Mouse (Mus musculus): ENCODE measurements around the gene Aoc2.

Aoc2 gene

DNA sequence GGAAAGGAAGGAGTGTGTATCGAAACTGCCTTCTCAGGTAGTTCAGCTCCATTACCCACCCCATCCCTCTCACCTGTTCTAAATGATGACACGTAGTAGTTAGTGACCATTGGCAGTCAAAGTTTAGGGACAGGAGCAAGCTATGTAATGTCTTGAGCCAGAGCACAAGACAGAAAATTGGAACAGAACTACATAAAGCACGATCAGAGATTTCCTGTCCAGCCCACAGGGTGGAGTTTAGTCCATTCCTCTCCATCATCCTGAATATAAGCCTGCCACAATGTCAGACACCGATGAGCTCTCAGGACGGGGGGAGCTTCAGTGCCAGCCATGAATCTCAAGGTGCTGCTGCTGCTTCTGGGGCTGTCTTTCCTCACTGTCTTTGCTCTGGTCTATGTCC lies at the start of gene Aoc2:
Aoc2 (plus strand) TSS at position 301 of the 400 bp plus-strand sequence.
- in situ Hi-C loops (cut with MboI) = no loop called here

DNA sequence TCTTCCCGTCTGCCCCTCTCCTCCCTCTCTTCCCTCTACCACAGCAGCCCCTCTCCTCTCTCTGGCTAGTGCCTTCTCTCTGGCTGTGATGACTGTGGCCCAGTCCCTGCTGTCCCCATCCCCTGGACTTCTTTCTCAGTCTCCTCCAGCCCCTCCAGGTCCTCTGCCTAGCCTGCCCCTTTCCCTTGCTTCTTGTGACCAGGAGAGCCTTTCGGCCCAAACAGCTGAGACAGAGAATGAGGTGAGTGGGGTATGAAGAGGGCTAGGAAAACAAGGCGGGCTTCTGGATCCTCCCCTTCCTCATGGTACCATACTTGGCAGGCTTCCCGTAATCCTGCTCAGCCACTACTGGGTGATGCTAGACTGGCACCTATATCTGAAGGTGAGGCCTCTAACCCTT lies 49.6 kb upstream of the Aoc2 start:
- in situ Hi-C loops (cut with MboI) = no loop called here

DNA sequence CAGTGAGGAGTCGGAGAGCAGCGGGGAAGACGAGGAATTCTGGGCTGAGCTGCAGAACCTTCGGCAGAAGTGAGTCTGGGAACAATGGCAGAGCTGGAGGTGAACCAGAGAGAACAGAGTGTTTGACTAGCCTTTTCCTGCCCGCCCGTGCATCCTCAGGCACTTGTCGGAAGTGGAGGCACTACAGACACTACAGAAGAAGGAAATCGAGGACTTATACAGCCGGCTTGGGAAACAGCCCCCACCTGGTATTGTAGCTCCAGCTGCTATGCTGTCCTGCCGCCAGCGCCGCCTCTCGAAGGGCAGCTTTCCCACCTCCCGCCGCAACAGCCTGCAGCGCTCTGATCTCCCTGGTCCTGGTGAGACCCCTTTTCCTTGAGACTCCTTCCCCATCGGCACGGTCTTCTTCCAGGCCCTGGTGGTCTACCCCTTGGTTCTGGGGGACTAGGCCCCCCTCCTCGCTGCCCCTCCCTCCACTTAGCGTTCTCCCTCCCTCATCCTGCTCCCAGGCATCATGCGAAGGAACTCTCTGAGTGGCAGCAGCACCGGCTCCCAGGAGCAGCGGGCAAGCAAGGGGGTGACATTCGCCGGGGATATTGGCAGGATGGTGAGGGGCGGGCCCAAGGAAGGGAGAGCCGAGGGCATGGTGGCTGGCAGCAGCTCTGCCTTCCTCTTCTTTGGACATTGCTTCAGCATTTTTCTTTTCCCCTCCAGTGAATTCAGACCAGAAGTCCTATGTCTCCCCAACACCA lies 48.4 kb upstream of the Aoc2 start:
- in situ Hi-C loops (cut with MboI) = no loop called here

DNA sequence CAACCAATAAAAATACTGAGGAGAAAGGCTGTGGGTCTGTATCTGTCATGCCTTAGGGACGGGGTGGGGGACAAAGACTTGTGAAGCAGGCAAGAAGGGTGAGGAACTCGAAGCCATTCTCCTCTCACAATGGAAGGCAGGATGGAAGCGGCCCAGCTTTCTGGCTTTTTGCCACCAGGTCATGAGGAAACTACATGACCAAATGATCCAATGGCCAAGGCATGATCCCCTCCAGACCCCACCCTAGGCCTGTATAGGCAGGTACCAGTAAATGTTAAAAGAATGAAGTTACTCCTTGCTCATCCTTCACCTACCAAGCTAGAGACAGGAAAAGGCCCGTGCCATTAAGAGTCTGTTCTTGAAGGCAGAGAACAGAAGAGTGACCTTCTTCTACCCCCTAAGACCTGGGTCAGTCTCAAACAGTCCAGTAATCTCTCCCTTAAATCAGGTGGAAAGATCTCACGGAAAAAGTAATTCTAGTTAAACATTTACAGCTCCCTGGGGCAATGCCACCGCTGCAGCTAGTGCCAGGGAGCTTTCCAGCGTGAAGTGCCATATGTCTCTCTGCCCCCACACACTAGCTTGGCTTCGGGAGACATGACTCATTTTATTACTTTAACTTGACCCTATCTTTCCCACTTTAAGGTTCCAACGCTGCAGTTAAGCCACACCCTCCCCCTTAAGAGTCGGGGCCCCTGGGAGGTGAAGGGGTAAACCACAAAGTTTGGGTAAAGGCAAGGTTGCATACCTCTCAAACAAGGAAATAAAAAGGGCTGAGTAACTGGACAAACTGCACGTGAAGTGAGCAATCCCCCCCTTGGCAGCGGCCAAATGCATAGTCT lies 47.3 kb upstream of the Aoc2 start:
- in situ Hi-C loops (cut with MboI) = no loop called here

DNA sequence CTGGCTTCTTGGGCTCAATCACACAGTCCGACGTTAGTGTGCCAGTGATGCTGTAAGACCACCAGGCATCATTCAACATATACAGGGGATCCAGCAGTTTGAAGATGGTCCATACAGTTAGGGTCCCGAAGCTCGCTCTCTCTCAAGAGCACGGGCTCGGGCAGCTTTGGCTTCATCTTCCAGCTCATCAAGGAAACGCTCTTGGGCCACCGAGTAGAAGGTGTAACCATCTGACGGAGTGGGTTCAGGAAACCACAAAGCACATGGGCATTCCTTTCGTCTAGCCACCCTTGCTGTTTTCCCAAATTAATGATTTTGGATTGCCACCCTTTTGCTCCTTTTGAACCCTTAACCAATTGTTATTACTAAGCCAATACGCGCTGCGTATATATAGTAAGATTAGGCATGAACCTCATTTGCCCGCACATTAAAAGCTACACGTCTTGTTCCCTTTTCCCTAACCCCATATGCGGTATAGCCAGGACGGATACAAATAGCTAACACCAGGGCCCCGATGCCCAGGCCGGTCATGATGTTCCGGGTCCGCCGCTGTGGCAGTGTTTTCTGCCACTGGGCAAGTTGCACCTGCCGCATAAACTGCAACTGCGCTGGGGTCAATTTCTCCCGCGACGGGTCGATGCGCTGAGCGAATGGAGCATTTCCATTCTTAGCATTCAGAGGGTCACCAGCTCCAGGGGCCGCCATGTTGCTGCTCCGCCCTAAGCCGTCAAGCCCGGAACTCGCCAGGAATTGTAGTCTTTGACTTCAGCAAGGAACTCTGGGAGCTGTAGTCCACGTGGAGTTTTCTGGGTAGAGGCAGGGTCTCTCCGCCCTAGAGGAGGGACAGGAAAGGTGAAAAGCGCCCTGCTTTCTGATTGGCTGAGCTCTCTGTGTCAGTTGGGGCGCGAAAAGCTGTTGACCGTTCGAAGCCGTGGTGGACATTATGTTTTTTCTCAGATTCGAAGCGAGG lies 46.4 kb upstream of the Aoc2 start, which contains the start of the genes Cntd1 and Coa3:
Cntd1 (plus strand) TSS at position 790 of the 970 bp plus-strand sequence.
Coa3 (minus strand) TSS at position 892 of the 970 bp plus-strand sequence.
- in situ Hi-C loops (cut with MboI) = no loop called here

DNA sequence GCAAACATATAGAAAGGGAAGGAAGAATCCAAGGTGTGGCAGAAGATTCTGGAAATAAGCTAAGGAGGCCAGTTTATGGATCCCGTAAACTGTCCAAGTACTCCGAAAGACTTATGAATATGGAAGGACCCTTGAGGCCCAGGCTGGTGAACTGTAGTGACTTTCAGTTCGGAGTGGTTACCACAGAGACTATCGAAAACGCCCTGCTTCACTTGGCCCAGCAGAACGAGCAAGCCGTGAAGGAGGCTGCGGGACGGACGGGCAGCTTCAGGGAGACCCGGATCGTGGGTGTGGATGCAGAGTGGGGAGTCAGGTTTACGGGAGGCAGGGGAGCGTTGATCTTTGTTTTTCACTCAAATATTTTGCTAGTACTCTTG lies 45.7 kb upstream of the Aoc2 start:
- in situ Hi-C loops (cut with MboI) = no loop called here

DNA sequence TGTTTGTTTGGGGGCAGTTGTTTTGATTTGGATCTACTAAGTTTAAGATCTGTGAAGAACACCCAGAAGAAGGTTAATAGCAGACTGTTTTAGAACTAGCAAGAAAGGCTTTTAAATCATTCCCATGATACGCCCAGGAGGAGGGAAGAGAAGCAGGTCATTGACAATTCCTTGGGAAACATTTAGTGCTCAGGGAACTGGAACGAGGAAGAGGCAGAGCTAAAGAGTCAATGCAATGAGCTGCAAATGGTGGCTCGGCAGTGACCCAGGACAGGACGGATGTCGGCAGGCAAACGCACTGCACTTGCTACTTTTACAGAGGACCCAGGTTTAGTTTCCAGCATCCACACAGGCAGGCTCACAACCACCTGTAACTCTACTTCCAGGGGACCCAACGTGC lies 44.0 kb upstream of the Aoc2 start:
- in situ Hi-C loops (cut with MboI) = no loop called here

DNA sequence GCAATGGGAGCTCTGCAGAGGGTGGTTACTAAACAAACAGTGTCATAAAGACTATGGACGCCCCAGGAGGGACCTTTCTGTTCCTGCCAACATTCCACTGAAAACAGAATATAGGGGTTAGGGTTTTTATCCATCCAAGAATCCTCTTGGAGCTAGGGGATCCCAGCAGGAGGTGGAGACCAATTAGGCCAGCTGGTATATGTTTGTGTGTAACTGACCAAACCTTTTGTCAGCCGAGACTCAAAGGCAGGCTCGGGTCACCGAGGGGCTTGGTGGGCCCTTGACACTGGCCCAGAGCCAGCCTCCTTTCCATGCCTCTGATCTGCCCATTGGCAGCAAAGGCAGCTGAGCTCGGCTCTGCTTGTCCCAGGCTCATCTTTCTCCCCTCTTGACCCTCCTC lies 42.0 kb upstream of the Aoc2 start:
- in situ Hi-C loops (cut with MboI) = no loop called here

DNA sequence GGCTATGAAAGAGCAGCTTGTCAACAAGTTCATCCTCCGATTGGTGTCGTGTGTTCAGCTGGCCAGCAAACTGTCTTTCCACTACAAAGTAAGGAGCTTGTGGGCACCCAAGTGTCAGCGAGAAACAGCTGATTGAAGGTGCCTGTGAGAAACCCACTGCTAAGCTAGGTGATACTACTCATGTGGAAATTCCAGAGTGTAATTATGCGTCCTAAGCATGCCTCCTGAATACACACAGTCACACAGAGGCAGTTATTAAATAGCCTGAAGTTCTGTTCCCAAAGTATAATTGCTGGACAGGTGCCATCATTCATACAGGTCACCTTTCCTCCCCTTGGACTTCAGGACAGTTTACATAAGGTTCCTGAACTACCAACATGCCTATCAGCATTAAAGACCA lies 41.1 kb upstream of the Aoc2 start:
- in situ Hi-C loops (cut with MboI) = no loop called here

DNA sequence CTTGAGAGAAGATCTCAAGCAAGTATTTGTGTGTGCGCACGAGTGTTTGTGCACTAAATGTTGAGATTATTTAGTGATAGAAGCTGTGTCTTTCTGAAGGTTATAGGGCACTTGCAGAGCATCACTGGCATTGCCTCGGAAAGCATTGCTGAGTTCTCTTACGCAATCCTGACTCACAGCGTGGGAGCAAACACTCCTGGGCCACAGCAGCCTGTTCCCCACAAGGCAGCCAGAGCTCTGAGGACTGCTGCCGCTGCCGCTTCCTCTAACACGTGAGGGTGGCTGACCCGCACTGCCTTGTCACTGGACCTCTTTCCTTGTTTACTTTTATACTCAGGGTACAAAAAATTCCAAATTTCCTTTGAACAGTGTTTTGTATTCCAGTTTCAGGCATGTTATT lies 37.6 kb upstream of the Aoc2 start:
- in situ Hi-C loops (cut with MboI) = no loop called here

DNA sequence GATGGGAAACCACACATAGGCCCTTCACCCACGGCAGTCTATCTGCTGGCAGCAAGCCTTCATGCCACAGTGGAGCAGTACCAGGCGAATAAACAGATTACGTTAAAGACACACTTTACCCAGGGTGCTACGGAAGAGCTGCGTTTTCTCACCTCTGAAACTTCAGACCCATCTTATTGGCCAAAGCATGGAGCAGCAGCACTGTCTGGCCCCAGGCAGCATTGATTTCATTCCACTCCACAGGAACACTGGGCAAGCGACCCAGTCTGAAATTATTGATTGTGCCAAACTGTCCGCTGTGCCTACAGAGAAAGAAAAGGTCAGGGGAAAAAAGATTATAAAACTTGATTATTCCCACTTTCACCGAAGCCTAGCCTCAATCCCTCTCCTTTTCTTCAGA lies 33.6 kb upstream of the Aoc2 start:
- in situ Hi-C loops (cut with MboI) = no loop called here

DNA sequence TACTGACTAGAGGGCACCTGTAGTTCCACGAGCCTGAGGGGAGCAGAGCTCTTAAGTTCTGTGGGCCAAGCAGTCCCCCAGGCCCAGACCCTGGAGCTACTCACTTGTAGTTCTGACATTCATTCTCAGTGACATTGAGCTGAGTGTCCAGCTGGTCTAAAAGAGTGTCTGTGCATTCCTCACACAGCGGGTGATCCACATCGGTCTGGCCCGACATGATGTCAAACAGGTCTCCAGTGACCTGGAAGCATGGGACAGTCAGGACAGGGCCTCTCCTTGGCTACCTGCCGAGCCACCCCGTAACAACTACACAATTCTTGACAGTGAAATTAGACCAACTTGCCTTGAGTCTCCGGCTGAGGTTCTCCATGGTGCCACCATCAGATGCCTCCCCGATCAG lies 29.7 kb upstream of the Aoc2 start:
- in situ Hi-C loops (cut with MboI) = no loop called here

DNA sequence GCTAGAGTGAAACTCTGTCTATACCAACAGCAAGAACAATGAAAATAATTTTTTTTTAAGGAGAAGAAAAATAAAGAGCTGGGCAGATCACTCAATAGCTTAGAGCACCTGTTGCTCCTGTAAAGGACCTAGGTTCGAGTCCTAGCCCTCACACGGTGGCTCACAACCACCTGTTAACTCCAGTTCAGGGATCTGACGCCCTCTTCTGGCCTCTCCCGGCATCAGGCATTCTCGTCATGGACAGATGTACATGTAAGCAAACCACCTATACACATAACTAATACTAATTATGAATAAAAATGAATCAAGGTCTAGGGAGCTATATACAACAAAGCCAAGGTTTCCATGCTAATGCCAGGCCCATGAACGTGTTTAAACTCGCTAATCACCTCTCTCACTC lies 24.0 kb upstream of the Aoc2 start:
- in situ Hi-C loops (cut with MboI) = no loop called here

DNA sequence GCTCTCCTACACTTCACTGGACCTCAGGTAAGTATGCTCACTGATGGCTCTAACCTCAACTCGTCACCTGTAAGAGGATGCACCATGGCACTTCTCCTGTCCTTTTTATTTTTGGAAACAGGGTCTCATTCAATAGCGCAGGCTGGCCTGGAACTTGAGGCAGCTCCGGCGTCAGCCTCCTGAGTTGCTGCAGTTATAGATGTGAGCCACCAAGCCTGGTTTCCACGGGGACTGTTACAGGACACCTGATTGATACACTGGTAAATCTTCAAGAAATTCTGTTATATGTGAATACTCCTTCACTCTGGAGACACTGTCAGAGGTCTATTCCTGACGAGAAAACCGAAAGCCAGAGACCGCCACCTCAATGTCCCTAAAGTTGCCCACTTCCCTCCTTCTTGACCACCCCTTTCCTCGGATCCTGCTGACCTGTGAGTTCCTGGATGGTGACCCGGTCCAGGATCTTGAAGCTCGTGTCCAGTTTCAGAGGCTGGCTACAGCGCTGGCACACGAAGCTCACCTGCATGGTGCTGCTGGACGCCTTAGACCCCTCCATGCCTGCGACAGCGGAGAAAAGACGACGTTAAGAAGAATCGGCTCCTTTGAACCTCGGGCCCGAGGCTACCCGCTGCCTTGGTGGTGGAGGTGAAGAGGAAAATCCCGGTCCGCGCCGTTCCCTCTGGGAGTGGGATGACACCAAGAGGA lies 23.4 kb upstream of the Aoc2 start:
- in situ Hi-C loops (cut with MboI) = no loop called here

DNA sequence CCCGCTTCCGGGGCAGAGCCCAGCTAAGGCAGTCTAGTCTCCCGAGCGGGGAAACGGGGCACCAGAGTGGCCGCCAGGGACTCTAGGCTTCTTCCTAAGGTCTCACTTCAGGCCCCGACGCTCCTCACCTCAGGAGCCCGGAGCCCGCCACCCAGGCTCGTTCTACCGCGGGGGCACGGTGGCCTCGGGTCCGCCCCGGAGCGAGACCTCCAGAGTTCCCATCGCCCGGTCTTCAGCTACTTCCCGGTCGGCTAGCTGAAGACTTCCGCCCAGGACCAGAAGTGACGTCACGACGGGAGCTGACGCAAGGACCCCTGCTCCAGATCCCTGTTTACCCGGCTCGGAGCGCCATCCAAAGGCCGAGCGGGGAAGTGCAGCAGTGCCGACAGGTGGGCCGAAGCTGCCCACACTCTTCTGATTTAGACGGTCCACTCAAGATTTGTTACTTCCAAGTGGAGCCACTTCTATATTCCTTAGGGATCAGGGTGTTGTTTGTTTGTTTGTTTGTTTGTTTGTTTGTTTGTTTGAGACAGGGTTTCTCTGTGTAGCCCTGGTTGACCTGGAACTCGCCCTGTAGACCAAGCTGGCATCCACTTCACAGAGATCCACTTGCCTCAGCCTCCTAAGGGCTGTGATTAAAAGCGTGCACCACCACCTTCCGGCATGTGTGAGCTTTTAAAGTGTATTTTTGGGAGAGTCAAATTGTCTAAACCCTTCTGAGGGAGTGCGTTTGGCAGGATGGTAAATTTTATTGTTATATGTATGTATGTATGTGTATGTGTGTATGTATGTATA lies 22.7 kb upstream of the Aoc2 start, which contains the start of gene Becn1:
Becn1 (minus strand) TSS at position 283 of the 795 bp plus-strand sequence.
- in situ Hi-C loops (cut with MboI) = no loop called here

DNA sequence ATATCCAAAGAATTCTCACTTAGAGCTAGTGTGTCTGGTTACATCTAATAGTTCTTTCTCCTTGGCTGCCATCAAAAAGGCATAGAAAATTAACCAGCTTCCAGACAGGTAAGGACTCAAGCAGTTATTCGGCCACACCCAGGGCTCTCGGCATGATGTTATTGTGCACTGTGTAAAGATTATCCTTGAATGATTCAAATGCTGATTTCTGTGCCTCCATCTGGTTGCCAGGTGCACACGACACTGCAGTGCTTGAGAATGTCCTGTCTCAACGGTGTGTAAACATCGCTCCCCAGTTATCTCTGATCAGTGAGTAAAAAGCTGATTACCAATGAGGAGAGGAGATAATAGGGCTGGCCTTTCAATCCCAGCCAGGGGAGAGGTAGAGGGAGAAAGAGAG lies 17.1 kb upstream of the Aoc2 start:
- in situ Hi-C loops (cut with MboI) = no loop called here

DNA sequence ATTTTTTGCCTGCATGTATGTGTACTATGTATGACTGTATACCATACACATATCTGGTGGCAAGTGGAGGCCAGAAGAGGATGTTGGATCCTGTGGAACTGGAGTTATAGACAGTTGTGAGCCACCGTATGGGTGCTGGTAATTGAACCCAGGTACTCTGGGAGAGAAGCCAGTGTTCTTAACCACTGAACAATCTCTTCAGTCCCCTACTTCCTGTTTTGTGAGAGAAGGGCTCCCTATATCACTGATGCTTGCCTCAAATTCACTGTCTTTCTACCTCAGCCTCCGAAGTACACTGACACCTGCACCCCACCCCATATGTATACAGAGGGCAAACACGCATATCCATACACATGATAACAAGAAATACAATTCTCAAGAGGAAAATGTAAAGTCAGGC lies 13.8 kb upstream of the Aoc2 start:
- in situ Hi-C loops (cut with MboI) = no loop called here

DNA sequence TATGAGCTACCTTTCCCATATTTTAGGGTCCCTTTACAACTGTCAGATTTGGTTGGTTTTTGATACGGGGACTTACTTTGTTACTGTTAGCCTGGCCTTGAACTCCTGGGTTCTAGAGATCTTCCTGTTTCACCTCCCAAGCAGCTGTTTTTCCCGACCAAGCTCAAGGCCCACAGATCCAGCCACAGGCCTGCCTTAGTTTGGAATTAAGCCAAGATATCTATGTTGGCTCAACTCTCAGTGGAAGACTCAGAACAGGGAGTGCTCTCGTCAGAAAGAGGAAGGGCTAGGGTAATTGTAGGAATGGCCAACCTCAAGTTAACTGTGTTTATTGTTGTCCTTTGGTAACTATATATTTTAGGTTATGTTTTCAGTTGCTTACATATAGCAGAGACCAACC lies 12.7 kb upstream of the Aoc2 start:
- in situ Hi-C loops (cut with MboI) = no loop called here

DNA sequence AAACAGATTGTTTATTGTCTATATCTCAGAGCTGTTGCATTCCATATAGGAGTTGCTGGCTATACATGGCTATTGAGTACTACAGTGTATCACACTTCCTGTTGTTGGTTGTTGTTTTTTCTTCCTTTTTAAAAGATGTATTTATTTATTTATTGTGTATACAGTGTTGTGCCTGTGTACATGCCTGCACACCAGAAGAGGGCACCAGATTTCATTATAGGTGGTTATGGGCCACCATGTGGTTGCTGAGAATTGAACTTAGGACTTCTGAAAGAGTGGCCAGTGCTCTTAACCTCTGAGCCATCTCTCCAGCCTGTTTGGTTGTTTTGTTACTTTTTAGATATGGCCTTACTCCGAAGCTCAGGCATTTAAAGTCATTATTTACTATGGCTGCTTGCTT lies 10.3 kb upstream of the Aoc2 start:
- in situ Hi-C loops (cut with MboI) = no loop called here

DNA sequence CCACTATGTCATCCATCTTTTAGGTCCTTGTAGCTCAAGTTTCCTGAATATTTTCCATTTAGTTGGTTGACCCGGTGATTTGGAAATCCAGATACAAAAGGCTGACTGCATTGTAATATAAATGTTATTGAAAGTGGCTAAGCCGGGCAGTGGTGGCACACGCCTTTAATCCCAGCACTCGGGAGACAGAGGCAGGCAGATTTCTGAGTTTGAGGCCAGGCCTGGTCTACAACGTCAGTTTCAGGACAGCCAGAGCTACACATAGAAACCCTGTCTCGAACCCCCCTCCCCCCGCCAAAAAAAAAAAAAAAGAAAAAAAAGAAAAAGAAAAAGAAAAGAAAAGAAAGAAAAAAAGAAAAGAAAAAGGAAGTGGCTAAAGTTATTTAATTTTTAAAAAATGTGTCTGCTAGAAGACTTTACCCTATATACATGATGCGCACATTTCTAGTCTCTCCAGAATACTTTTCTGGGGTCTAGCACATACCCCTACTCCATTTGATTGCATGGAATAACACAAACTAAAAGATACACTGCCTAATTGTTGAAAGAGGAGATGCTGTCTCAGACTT lies 9.7 kb upstream of the Aoc2 start:
- in situ Hi-C loops (cut with MboI) = no loop called here
